Mouse (Mus musculus) heart, postnatal 0 days (tissue): ENCODE measurements around the gene Ceacam1.

Source experiments
- CTCF ChIP-seq: IDR thresholded peaks from 2 replicates; pipeline ENCODE4 v1.5.1; 2016; ENCODE audit warnings: antibody characterized with exemption, control low read depth, low read depth
- EP300 ChIP-seq: IDR thresholded peaks from 2 replicates; pipeline ENCODE4 v1.6.1; 2016; ENCODE audit warnings: antibody characterized with exemption, low read depth

GRCm38 (mm10) chr7:25494649-25495048 lies 17.2 kb upstream of the Ceacam1 start:
- TF ChIP-seq CTCF, result no peak
- TF ChIP-seq EP300, result no peak
